Mouse (Mus musculus): ENCODE results near the gene Ucp1.
"Not testable (repeated sequence)": the region's sequence is repeated elsewhere in the genome, so short reads cannot be mapped to it uniquely, and the experiment has no call there.

Gene Ucp1

DNA sequence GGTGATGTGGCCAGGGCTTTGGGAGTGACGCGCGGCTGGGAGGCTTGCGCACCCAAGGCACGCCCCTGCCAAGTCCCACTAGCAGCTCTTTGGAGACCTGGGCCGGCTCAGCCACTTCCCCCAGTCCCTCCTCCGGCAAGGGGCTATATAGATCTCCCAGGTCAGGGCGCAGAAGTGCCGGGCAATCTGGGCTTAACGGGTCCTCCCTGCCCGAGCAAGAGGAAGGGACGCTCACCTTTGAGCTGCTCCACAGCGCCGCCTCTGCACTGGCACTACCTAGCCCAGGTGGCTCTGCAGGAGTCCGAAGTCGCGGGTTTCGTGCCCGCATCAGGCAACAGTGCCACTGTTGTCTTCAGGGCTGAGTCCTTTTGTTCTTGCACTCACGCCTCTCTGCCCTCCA is at the start of gene Ucp1:
Gene Ucp1, plus strand, starts transcription at position 177 of the 400 bp plus-strand sequence.
- peak; percentile 18 for DNase-seq

DNA sequence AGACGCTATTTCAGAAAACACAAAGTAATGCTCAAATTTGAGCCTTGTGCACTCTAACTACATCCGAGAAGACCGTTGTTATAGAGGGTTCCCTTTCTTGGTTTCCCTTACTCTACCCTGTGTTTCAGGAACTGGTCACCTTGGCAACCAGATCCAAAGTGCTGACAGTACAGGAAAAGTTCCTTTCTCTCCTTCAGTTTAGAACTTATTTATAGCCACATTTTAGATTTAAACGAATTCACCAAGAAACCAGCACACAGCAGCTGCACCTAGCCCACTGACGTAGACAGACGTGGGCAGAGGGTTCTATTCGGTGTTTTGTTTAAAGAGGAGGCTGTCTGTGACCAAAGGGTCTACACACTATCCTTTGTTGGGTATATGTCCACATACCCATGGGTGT is 46.0 kb upstream of the Ucp1 start:
- no peak for DNase-seq

DNA sequence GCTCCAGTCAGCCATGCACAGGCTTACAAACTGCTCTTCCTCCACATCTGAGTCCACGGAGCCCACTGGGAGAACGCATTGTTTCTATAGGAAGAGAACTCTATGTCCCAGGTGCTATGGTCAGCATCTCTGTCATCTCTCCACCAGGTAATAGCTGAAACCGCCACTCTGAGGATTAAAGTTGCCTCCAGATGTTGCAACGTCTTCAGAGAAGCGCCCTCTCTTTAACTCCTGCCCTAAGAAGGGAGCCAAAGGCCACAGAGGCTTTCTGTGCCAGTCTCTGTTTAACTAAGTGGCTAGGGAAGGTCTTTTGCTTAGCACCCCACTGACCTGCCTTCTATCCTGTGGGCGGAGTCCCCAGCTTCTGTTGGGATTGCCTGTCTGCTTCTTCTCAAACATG is 39.3 kb upstream of the Ucp1 start:
- DNase-seq, result no peak

DNA sequence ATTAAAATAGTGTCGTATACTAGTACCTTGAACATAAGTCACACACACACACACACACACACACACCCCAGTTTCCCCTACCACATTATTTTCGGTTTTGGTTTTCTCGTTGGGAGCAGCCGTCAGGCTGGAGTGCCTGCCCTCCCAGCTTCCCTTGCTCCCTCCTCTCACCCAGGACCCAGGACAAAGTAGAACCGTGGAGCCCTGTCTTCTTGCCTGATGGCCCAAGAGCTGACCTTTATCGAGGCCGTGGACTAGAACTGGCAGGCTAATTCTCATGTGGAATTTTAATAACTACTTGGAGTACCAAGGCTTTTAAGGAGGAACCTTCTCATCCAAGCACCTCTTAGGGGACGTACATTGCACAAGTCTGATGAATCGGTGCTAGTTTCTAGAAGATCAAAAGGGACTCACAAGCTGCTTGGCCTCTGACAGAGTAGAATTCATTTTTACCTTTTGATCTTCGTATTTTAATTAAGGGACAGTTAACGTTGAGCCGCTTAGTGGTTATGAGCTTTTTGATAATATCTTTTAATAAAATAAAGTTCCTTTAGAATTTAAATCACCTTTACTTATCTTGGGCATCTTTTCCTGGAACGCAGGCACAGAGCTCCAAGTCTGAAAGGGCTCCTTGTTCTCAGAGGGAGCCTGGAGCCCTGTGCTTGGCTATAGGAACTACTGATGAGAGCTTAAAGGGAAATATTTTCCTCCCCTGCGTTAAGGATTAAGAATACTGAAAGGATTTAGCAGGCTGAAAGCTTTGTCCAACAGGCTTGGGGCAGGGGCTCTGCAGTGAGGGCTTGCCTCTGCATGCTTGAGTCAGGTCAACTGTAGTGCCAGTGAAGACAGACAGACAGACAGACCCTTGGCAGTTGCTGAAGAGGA is 38.5 kb upstream of the Ucp1 start:
- peak; percentile 11 for DNase-seq

DNA sequence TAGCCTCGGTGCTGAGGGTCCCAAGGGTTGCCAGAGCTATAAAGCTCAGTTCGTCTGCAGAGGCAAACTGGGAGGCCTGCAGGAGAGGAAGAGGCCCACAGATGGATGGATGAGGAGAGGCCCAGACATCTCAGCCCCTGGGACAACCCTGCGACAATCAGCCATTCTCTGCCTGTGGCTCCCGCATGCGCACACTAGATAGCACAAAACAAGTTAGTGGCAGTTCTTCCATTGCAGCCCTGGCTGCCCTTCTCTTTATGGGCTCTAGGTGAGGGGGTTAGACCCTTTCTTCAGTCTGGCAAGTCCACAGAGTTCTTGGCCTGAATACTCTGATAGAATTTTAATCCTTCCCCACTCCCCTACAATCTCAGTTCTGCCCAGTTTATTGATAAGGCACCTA is 37.4 kb upstream of the Ucp1 start:
- DNase-seq, result no peak

DNA sequence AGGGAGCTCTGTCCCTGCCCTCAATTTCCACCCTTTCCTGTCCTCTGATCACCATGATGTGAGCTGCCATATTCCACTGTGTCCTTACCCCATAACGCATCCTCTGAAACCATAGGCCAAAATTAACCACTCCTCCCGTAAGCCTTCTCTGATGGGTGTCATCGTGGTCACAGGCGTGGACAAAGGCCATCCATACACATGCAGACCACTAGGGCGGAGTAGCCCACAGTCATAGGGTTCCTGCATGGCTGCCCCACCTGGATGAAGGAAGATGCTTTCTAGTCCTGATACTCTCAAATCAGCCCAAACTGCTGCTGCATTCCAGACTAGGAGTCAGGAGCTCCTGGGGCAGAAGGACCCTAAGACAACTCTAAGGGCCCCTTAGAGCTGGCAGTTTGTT is 32.5 kb upstream of the Ucp1 start:
- no peak for DNase-seq

DNA sequence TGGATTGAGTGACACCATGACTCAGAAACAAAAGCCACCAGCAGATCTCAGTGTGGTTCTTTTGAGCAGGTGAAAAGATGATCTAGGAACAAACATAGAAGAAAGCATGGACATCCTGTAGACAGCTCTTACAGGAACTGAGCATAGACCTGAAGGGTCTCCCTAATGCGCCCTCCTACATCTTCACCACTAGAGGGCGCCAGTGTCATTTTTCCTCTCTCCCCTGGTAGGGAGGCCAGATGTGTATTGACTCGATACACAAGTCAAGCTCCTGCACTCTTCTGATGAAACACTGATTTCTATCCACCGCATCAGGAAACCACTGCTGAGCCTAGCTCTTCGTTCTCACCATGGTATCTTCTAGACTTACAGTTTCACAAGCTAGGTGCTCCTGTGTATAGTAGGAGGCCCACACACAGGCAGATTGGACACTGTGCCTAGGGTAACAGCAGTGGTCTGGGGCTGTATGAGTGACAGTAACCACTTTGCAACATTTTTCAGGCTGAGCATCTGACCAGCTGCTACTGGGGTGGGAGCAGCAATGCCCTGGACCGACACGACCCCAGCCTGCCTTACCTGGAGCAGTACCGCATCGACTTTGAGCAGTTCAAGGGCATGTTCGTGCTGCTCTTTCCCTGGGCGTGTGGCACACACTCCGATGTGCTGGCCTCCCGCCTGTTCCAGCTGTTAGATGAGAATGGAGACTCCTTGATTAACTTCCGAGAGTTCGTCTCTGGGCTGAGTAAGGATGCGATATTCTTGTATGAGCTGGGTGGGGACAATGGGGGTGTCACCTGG is 29.5 kb upstream of the Ucp1 start:
- peak; percentile 77 for DNase-seq

DNA sequence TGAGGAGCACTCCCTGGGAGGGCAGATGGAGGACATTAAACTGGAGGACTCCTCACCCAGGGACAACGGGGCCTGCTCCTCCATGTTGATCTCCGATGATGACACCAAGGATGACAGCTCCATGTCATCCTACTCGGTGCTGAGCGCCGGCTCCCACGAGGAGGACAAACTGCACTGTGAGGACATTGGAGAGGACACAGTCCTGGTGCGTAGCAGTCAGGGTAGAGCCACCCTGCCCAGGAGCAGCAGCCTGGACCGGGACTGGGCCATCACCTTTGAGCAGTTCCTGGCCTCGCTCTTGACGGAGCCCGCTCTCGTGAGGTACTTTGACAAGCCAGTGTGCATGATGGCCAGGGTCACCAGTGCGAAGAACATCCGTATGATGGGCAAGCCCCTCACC is 19.0 kb upstream of the Ucp1 start:
- DNase-seq, result no peak

DNA sequence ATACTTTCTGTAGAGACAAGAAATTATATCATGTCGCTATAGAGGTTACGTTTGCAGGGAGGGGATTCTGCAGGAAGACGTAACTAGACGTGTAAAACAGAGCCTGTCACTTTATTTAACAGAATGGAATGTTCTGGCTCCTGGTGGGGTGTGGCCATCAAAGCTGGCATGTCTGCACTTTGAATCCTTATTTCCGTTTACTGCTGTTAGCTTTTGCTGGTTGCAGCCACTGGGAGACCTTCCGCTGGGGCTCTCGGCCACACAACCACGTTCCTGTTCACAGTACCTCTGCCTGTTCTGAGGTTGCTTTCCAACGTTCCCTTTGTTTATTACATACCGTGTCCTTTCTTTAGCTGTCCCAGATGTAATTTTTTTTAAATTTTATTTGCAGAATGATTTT is 17.7 kb upstream of the Ucp1 start:
- DNase-seq, result no peak

DNA sequence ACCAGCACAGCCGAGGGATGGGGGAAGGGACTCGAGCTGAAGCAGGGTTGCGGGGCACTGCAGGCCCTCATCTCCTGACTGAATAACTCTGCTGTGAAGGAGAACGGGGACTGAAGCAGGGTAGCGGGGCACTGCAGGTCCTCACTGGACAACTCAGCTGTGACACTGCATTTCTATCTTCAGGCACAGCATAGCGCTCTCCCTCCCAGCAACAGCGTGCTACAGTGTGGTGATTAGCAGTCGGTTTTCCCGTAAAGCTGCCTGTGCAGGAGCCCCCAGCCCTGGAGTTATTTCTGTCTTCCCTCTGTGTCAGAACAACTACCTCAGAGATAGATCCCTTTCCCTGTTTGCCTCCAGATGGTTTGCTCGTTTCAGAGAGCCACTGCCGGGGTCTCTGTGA is 15.7 kb upstream of the Ucp1 start:
- peak; percentile 28 for DNase-seq

DNA sequence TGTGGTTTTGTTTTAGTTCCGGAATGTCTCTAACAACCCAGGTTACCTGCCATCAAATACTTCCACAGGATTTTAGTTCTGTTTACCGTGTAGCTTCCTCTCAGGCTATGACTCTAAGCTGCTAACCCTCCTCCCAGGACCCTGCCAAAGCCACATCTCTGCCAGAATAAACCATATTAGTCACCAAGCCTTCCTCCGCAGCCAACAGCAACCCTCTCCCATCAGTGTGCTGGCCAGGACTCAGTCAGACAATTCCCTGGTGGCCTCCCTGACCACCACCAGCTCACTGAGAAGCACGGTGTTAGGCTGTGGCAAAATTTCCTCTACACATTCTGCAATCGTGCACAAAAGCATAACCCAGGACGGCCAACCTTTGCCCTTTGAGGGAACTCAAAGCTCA is 11.7 kb upstream of the Ucp1 start:
- no peak for DNase-seq

DNA sequence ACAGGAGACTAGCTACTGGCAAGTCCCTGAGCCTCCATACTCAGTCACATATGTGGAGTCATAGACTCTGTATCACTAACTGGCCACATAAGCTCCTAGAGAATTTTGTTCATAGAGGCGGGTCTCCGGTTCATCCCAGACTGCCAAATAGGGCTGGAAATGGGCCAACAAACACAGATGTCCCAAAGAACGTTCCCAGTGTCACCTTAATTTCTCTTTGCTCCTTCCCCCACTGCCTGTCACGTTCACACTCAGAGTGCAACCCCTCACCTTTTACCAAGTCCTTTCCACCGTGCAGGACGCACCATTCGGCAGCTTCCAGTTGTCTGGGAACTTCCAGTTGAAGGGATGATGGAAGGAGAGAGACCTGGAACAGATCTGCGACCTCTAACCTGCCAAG is 4.8 kb upstream of the Ucp1 start:
- no peak for DNase-seq

DNA sequence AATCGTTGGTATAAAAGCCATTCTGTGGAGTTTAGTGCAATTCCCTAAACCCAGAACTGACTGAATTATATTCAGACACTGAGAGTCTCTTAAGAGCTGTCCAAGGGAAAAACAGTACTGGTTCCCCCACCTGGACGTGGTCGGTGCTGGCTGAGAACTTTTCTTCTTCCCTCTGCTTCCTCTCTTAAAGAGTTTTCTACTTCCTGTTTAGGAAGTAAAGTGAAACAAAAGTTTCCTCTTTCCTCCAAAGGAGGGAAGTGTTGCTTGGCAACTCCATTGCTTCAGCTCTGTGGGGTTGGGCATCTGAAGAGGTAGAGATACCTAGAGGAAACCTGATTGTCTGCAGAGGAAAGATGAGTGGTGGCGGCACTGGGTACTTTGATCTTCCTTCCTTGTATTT is 7.2 kb downstream of the Ucp1 start:
- DNase-seq, result no peak

DNA sequence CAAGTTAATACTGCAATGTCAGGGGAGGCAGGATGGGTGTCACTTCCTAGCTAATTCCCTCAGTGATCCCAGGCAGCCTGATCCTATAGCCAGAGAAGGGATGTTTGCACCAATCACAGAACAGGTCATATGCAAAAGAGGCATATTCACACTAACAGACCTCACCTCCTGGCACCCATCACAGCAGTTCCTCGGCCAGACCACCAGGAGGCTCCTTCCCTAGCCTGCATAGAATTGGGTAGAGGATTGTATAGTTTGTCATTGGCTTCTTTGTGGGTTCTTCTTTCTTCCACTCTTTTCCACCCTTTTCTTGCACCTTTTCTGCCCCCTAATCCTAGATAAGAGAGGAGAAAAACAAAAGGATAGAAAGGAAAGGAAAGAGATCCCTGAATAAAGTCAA is 10.0 kb downstream of the Ucp1 start:
- no peak for DNase-seq

DNA sequence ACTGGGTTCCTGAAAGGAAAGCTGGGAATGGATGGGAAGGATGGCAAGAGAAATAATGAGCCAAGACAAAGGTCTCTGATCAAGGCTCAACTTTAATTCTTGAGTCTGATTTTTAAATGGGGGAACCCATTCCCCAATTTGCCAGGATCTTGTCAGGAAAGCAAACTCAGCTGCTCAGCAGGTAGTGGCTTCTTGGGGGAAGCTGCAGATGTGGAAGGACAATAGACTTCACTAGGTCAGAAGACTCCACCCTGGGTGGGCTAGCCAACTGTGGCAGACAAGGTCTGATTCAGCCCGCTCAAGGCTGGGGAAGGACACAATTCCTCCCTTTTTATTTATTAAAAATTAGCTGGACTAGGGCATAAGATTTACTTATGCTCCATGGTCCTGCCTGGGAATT is 14.8 kb downstream of the Ucp1 start:
- DNase-seq, result no peak

DNA sequence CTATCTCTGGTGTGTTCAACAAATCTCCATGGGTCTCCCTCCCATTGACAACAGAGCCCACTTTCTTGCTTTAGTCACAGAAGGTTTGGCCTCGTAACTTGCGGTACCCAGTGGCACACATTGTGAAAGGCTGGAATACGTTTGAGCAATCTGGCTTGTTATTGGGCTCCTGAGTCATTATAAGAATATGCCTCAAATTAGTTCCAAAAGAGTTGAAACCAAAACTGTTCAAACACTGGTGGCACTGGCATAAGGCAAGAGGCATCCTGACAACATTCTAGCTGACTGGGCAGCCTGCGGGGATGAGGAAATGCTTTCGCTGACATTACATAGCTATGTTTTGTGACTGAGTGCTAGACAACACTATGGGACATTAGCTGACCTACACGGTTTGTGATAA is 19.7 kb downstream of the Ucp1 start:
- no peak for DNase-seq

DNA sequence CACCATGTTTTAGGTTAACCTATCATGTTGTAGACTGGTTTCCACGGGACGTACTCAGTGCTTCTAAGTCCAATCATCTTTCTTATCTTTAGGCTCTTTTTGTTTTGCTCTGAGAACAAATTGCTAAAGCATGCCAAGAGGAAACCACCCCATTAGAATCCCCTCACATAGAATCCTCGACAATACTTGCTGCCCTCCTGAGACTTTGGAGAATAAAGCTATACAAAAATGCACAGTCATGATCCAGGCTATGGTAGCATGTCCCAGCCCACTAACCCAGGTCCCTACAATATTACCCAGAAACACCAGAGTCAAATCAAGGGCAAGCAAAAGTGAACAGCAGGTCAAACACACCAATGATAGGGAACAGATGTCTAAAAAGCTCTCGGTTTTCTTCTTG is 24.9 kb downstream of the Ucp1 start:
- not testable (repeated sequence) for DNase-seq

DNA sequence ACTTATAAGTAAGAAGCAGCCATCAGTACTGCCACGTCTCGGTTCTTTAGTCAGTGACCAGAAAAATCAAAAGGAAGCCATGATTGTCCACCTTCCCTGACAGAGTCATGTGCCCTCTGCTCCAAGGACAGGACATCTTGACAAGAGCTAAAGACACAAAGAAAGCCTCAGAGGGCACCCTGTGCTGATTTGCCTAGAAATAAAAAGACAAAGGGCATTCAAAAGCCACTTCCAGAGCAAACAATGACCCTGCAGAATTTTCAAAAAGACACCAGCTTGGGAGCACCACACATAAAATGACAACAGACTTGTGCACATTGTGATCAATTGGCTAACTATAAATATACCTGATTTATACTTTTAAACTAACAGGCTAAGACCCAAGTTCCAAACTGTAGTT is 25.5 kb downstream of the Ucp1 start:
- DNase-seq, result no peak

DNA sequence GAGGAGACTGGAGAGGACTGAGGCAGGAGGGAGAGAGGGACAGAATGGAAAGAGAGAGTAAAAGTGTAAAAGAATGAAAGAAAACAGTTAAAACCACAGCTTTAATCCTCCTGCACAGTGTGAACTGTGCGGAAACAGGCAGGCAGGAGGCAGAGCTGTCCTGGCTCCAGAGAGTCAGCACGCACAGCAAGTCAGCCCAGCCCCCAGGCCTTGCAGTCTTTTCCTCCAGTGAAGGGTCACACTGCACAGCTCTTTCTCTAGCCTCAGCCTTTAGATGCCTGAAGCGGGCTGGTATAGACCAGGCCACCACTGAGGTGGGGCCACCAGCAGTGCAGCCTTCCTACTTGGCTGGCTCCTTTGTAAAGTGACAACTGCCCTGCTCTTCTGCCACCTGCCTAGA is 30.4 kb downstream of the Ucp1 start:
- peak; percentile 27 for DNase-seq

DNA sequence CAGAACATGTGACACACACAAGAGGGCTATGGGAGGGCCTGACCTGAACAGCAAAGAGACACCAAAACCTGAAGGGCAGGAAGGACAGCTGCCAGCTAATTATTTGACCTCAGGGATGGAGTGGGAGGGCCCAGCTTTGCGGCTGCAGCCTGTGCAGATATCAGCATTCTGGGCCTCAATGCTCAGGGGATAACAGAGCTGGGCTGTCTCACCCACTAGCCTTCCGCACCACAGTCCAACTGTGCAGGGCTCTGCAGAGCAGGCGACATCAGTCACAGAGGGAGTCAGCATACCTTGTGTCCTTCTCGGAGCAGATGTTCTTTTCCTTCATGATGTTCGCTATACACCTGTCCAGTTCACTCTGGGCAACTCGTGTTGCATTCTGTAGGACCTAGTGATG is 32.2 kb downstream of the Ucp1 start:
- DNase-seq, result no peak

DNA sequence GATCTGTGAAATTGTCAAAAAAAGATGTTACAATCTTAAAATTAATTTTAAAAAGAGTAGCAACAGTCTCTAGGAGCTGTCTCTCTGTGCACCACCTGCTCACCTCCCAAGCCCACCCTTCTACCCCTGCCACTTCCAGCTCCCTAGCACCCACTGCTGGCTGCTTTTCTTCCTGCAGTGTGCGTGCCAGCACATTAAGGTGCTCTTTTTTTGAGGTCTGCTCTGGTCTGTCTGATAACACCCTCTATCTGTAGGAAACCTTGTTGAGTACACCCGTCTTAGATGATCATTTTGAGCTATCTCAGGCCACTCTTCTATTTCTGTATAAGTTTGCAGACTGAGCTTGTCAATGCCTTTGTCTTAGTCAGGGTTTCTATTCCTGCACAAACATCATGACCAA is 32.9 kb downstream of the Ucp1 start:
- DNase-seq, result no peak

DNA sequence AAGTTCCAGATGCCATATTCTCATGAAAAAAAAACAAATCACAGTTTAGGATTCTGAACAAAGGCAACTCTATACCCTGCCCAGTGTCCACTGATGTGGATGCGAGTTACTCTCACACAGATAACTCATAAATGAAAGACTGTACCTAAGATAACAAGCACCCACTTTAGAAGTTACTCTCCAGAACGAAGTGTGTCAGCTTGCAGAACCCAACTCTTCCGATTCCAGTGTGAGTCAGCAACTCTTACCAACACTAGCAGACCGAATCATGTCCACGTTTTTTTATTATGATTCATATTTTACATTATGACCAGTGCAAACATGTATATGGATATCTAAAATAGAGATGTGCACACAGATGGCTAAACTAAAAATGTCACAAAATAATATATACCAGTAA is 37.7 kb downstream of the Ucp1 start:
- no peak for DNase-seq

DNA sequence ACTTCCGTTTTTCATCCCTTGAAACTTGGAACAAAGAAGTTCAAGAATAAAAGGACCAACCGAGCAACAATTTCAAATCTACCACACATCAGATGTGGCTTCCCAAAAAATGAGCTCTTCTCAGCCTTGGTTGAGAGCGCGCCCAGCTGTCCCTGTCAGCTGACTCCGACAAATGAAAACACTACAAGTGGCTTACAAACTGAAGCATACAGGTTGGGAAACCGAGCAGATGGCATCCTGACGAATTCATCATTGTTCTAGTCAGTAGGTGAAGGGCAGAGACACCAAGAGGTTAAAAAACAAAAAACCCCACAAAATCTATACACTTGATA is 41.4 kb downstream of the Ucp1 start:
- peak; percentile 51 for DNase-seq

DNA sequence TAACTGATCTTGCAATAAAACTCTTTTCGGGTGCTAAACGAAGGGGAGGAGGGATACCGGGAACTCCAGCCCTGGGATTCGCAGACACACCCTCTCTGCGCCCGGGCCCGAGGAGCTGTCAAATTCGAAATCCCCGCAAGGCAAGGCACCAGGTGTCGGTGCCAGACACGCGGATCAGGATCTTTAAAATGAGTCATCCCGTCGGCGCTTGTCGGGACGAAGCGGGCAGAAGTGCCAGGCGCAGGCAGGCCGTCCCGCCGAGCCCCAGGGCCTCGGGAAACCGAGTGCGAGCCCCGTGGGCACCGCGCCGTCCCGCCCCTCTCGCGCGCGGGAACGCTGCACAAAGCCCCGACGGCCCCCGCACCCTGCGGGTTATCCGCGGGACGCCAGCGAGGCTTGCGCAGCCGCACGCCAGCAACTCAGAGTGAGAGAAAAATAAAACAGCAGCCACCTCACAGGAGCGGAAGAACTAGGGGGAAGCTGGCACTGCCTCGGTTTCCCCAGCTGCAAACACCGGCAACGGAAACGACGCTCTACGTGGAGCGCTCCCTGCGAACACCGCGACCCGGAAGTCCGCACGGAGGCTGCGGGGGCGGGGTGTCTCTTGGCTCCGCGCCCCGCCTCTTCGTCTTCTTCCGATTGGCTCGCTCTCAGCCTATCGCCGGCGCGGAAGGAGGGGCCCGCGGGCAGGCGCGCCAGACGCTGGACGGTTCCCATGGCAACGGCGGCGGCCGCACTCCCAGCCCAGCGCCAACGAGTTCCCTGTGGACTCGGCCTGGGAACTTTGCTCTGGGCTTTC is 41.9 kb downstream of the Ucp1 start, which contains the start of gene Elmod2:
Gene Elmod2, minus strand, starts transcription at position 588 of the 799 bp plus-strand sequence.
- peak; percentile 100 for DNase-seq
